ENCODE assay signal across 24 mouse cellular contexts in the genomic region with DNA sequence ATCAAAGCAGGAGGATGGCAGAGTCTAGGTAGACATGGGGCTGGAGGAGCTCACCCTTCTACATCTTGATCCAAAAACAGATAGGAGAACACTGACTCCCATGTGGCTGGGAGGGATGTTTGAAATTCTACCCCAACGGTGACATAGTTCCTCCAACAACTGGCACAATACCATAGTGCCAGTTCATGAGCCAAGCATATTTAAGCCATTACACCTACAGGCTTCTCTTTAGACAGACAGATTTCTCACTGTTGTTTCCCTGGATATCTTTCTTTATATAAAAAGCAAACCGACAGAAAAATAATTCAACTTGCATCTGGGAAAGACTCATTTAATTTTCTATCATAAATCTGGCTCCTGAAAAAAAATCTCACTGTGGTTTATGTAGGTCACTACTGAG.
"Had no signal": no experiment of that assay in that cellular context is flagged by ENCODE, and none has a peak within 500 bp of the region (broad histone marks: within the 10 kb centered on the region; RNA-seq: fewer than 3 reads in every experiment).

No protein-coding gene starts in this region.

- H3K9ac ChIP-seq: heart, embryonic 13.5 days; heart, embryonic 15.5 days; hindbrain, embryonic 13.5 days; hindbrain, embryonic 15.5 days; limb, embryonic 12.5 days; liver, embryonic 13.5 days; liver, embryonic 15.5 days had no signal

- H3K27me3 ChIP-seq: heart, embryonic 13.5 days; heart, embryonic 15.5 days; hindbrain, embryonic 13.5 days; hindbrain, embryonic 15.5 days; limb, embryonic 12.5 days; liver, embryonic 13.5 days; liver, embryonic 15.5 days had no signal

- H3K36me3 ChIP-seq: heart, embryonic 13.5 days; heart, embryonic 15.5 days; hindbrain, embryonic 13.5 days; hindbrain, embryonic 15.5 days; limb, embryonic 10.5 days; limb, embryonic 12.5 days; liver, embryonic 13.5 days; liver, embryonic 15.5 days had no signal

- H3K27ac ChIP-seq: heart, adult 2 months; heart, embryonic 13.5 days; heart, embryonic 15.5 days; hindbrain, embryonic 13.5 days; hindbrain, embryonic 15.5 days; hindbrain, postnatal 0 days; layer of hippocampus, adult 2 months; left cerebral cortex, adult 2 months; limb, embryonic 10.5 days; limb, embryonic 12.5 days; liver, embryonic 13.5 days; liver, embryonic 15.5 days had no signal

- DNase-seq: gastrocnemius, postnatal 14 days; gastrocnemius, postnatal 36 days; heart, adult 11 months; heart, adult 2 months; heart, postnatal 14 days; heart, postnatal 36 days; kidney, adult 18-20 months; kidney, postnatal 10 days; kidney, postnatal 25 days; kidney, postnatal 4 days; liver, embryonic 13.5 days had no signal

- H3K4me3 ChIP-seq: heart, adult 2 months; heart, embryonic 13.5 days; heart, embryonic 15.5 days; hindbrain, embryonic 13.5 days; hindbrain, embryonic 15.5 days; layer of hippocampus, adult 2 months; left cerebral cortex, adult 2 months; limb, embryonic 10.5 days; limb, embryonic 12.5 days; liver, embryonic 13.5 days; liver, embryonic 15.5 days had no signal

- H3K9me3 ChIP-seq: heart, embryonic 13.5 days; heart, embryonic 15.5 days; hindbrain, embryonic 13.5 days; hindbrain, embryonic 15.5 days; limb, embryonic 10.5 days; limb, embryonic 12.5 days; liver, embryonic 13.5 days; liver, embryonic 15.5 days had no signal

- H3K4me1 ChIP-seq: heart, embryonic 13.5 days; heart, embryonic 15.5 days; hindbrain, embryonic 13.5 days; hindbrain, embryonic 15.5 days; limb, embryonic 10.5 days; limb, embryonic 12.5 days; liver, embryonic 13.5 days; liver, embryonic 15.5 days had no signal

- ATAC-seq: hindbrain, postnatal 0 days; intestine, postnatal 0 days had no signal

- H3K4me2 ChIP-seq: heart, embryonic 11.5 days; heart, embryonic 13.5 days; heart, embryonic 15.5 days; hindbrain, embryonic 13.5 days; hindbrain, embryonic 15.5 days; limb, embryonic 12.5 days; liver, embryonic 11.5 days; liver, embryonic 13.5 days; liver, embryonic 15.5 days had no signal
